Mouse (Mus musculus) midbrain, embryonic 13.5 days (tissue): ENCODE measurements around the gene Eif2d. TPM values are rescaled to one million over a fixed set of nuclear protein-coding genes. Genes with fewer than 3 reads are reported as not detected.

ENCODE experiments used
- polyA plus RNA-seq: library from polyadenylated mRNA; unstranded; fragments of >200 nt; fragmentation: Nextera tagmentation; extraction: Ambion mirVana; gene quantifications from 2 replicates; pipeline ENCODE4 v1.2.1, GENCODE M21; 2015

Eif2d gene
- polyA plus RNA-seq, 1 experiment from 2014 or later, result 53.8 TPM

Other genes starting within 250 kb of the Eif2d start
- not detected in 2 replicates for gene Il20, start 241.7 kb upstream of the Eif2d start, polyA plus RNA-seq
- gene Il19, start 213.1 kb upstream of the Eif2d start, polyA plus RNA-seq, result not detected in 2 replicates
- gene Il10, start 133.3 kb upstream of the Eif2d start, polyA plus RNA-seq, result not detected in 2 replicates
- 29.0 and 36.3 TPM in 2 replicates for gene Mapkapk2, start 55.4 kb upstream of the Eif2d start, polyA plus RNA-seq
- 18.3 and 19.2 TPM in 2 replicates for gene Dyrk3, start 14.8 kb upstream of the Eif2d start, polyA plus RNA-seq
- gene Rassf5, start 92.1 kb downstream of the Eif2d start, polyA plus RNA-seq, result 1.7 and 1.9 TPM in 2 replicates
- 0.72 and 0.73 TPM in 2 replicates for gene Ikbke, start 126.4 kb downstream of the Eif2d start, polyA plus RNA-seq